Mouse (Mus musculus): ENCODE data around the gene Htr1d. TPM values are rescaled to one million over a fixed set of nuclear protein-coding genes. Genes with fewer than 3 reads are reported as not detected.

Htr1d gene
- total and polyA plus RNA-seq, 3 experiments: not detected

- H3K4me3 ChIP-seq (ENCODE audit: control insufficient read depth in 1 of 2, insufficient read depth in 1 of 2, low read depth in 2 of 2, low read length in 2 of 2): no peak overlapping the region
- peaks cover 0 to 3% of the 10 kb centered on the region in 2 experiments; a peak in 1 of 4 replicates for H3K36me3 ChIP-seq (ENCODE audit: control insufficient read depth in 1 of 2, insufficient read depth in 2 of 2, low read length in 2 of 2)
- no peaks in the 10 kb centered on the region for H3K27me3 ChIP-seq (ENCODE audit: control insufficient read depth in 1 of 2, insufficient read depth in 2 of 2, low read length in 2 of 2)
Observed at GRCm38 (mm10) chr4:136430609-136431375, 7.5 kb downstream of the Htr1d start.

GRCm38 (mm10) chr4:136431376-136431693 is 8.0 kb downstream of the Htr1d start:
- DNase-seq (ENCODE audit: low read depth, low spot score): peak; percentile 82
- Histone ChIP-seq H3K9ac (ENCODE audit: control insufficient read depth, low read depth, low read length, poor library complexity, severe bottlenecking) (no peak overlapping the region), H3K27me3 (ENCODE audit: control insufficient read depth in 1 of 2, insufficient read depth in 2 of 2, low read length in 2 of 2) (no peaks in the 10 kb centered on the region), H3K79me2 (ENCODE audit: control insufficient read depth, insufficient read depth, low read length, poor library complexity) (no peaks in the 10 kb centered on the region), H3K4me1 (ENCODE audit: control insufficient read depth in 1 of 2, insufficient read depth in 2 of 2, low read length in 2 of 2) (no peaks in the 10 kb centered on the region), H3K9me3 (replicated peaks; ENCODE audit: insufficient read depth, low read length) (no peaks in the 10 kb centered on the region), H3K4me3 (ENCODE audit: control insufficient read depth in 1 of 2, insufficient read depth in 1 of 2, low read depth in 2 of 2, low read length in 2 of 2) (no peak overlapping the region), H3K36me3 (ENCODE audit: control insufficient read depth in 1 of 2, insufficient read depth in 2 of 2, low read length in 2 of 2) (peaks cover 0 to 3% of the 10 kb centered on the region in 2 experiments; a peak in 1 of 4 replicates), H3K27ac (ENCODE audit: control insufficient read depth, low read depth, low read length) (no peak overlapping the region)
- TF ChIP-seq ZC3H11A (IDR thresholded peaks at IDR 0.05; ENCODE audit: low read depth, low read length): peak; percentile 39; the same call in 1 of the 2 replicates
- no peak for TF ChIP-seq MEF2A (IDR thresholded peaks at IDR 0.05; ENCODE audit: extremely low read depth, insufficient replicate concordance, low read depth, low read length, poor library complexity, severe bottlenecking)
- TF ChIP-seq TAL1 (IDR thresholded peaks at IDR 0.05; ENCODE audit: low read length): no peak
- TF ChIP-seq USF2 (IDR thresholded peaks at IDR 0.05; ENCODE audit: borderline replicate concordance in 1 of 2, insufficient read depth in 1 of 2, low read depth in 1 of 2, low read length in 2 of 2): no peak
- TF ChIP-seq CTCF (IDR thresholded peaks at IDR 0.05 in 2 of 3, conservative IDR thresholded peaks at IDR 0.05 in 1 of 3; ENCODE audit: control insufficient read depth in 1 of 3, insufficient read depth in 1 of 3, low read depth in 2 of 3, low read length in 3 of 3, poor library complexity in 1 of 3, severe bottlenecking in 1 of 3): peak; percentile 62 to 76 (median 66)
- no peak for TF ChIP-seq RCOR1 (IDR thresholded peaks at IDR 0.05; ENCODE audit: low read depth, low read length)
- no peak for TF ChIP-seq CHD2 (IDR thresholded peaks at IDR 0.05; ENCODE audit: low read length)
- no peak for TF ChIP-seq POLR2AphosphoS5 (IDR thresholded peaks at IDR 0.05; ENCODE audit: borderline replicate concordance, low read depth, low read length)
- TF ChIP-seq POLR2AphosphoS2 (IDR thresholded peaks at IDR 0.05; ENCODE audit: low read length): no peak
- TF ChIP-seq SIN3A (IDR thresholded peaks at IDR 0.05; ENCODE audit: low read length): no peak
- peak; percentile 60 for TF ChIP-seq SMC3 (IDR thresholded peaks at IDR 0.05; ENCODE audit: low read depth, low read length)
- TF ChIP-seq ZMIZ1 (IDR thresholded peaks at IDR 0.05; ENCODE audit: low read depth, low read length): no peak
- TF ChIP-seq TCF12 (IDR thresholded peaks at IDR 0.05; ENCODE audit: low read depth, low read length): no peak
- peak; percentile 63 for TF ChIP-seq RAD21 (IDR thresholded peaks at IDR 0.05; ENCODE audit: low read depth, low read length)
- TF ChIP-seq GATA1 (IDR thresholded peaks at IDR 0.05; ENCODE audit: low read depth, low read length): no peak
- TF ChIP-seq MAX (IDR thresholded peaks at IDR 0.05; ENCODE audit: low read length): no peak

More at GRCm38 (mm10) chr4:136430609-136431375, 7.5 kb downstream of the Htr1d start:
- no peak for DNase-seq (ENCODE audit: low read depth, low spot score)
- Histone ChIP-seq H3K4me1 (ENCODE audit: control insufficient read depth in 1 of 2, insufficient read depth in 2 of 2, low read length in 2 of 2) (no peaks in the 10 kb centered on the region), H3K79me2 (ENCODE audit: control insufficient read depth, insufficient read depth, low read length, poor library complexity) (no peaks in the 10 kb centered on the region), H3K9me3 (replicated peaks; ENCODE audit: insufficient read depth, low read length) (no peaks in the 10 kb centered on the region), H3K27ac (ENCODE audit: control insufficient read depth, low read depth, low read length) (no peak overlapping the region), H3K9ac (ENCODE audit: control insufficient read depth, low read depth, low read length, poor library complexity, severe bottlenecking) (no peak overlapping the region)
- TF ChIP-seq MAFK (IDR thresholded peaks at IDR 0.05; ENCODE audit: borderline replicate concordance, low read depth, low read length) (no peak), CHD2 (IDR thresholded peaks at IDR 0.05; ENCODE audit: low read length) (no peak), USF2 (IDR thresholded peaks at IDR 0.05; ENCODE audit: borderline replicate concordance in 1 of 2, insufficient read depth in 1 of 2, low read depth in 1 of 2, low read length in 2 of 2) (no peak), KAT2A (conservative IDR thresholded peaks at IDR 0.05; ENCODE audit: low read depth, low read length) (no peak)
